Mouse (Mus musculus) heart, embryonic 16.5 days (tissue): ENCODE measurements around the gene Cfap97d1. TPM values are rescaled to one million over a fixed set of nuclear protein-coding genes. Genes with fewer than 3 reads are reported as not detected.
A peak's percentile ranks its signal among the peaks of the same experiment; 100 is the strongest.

Experiments used
- ATAC-seq: fragments of 200-750 bp; cut with Nextera tagmentation; replicated peaks from 2 replicates; pipeline ENCODE4 v1.8.0; 2017; ENCODE audit warnings: moderate number of reproducible peaks; ENCODE audit not compliant: insufficient read depth, low FRiP score; ENCODE audit errors: extremely low read depth
- H3K27ac ChIP-seq: fragments of 300-500 bp; sonication (generic); 2 replicates; pipeline ENCODE4 v1.5.1; 2014; ENCODE audit warnings: mild to moderate bottlenecking, low read length, control low read depth, moderate library complexity
- H3K27me3 ChIP-seq: fragments of 300-500 bp; sonication (generic); 2 replicates; pipeline ENCODE4 v1.6.1; 2014; ENCODE audit warnings: low read length, mixed read lengths; ENCODE audit not compliant: control insufficient read depth, insufficient read depth
- H3K36me3 ChIP-seq: fragments of 300-500 bp; sonication (generic); 2 replicates; pipeline ENCODE4 v1.6.1; 2014; ENCODE audit not compliant: control insufficient read depth, insufficient read depth
- H3K4me1 ChIP-seq: fragments of 300-500 bp; sonication (generic); 2 replicates; pipeline ENCODE4 v1.6.1; 2014; ENCODE audit warnings: low read length, mixed read lengths; ENCODE audit not compliant: control insufficient read depth, insufficient read depth
- H3K4me2 ChIP-seq: fragments of 300-500 bp; sonication (generic); 2 replicates; pipeline ENCODE4 v1.6.1; 2014; ENCODE audit warnings: low read depth, mild to moderate bottlenecking, control low read depth, low read length
- H3K4me3 ChIP-seq: fragments of 300-500 bp; sonication (generic); 2 replicates; pipeline ENCODE4 v1.5.1; 2014; ENCODE audit warnings: mild to moderate bottlenecking, control low read depth, low read length
- H3K9ac ChIP-seq: fragments of 300-500 bp; sonication (generic); 2 replicates; pipeline ENCODE4 v1.6.1; 2014; ENCODE audit warnings: low read length, control low read depth
- H3K9me3 ChIP-seq: fragments of 300-500 bp; sonication (generic); replicated peaks from 2 replicates; pipeline ENCODE4 v1.6.1; 2016; ENCODE audit warnings: low read length; ENCODE audit not compliant: control insufficient read depth
- WGBS: fragments of 180-500 bp; shearing (Covaris S2); extraction: QIAGEN DNeasy Blood & Tissue Kit; methylation state at CpG from one replicate; pipeline ENCODE4 v1.1.7; 2014; 5-methylcytosine and 5-hydroxymethylcytosine counted together
- polyA plus RNA-seq: library from polyadenylated mRNA; unstranded; fragments of >200 nt; fragmentation: Nextera tagmentation; extraction: Ambion mirVana; gene quantifications from 2 replicates; pipeline ENCODE4 v1.2.1, GENCODE M21; 2015

Gene Cfap97d1
- polyA plus RNA-seq, 1 experiment from 2014 or later = not detected

DNA sequence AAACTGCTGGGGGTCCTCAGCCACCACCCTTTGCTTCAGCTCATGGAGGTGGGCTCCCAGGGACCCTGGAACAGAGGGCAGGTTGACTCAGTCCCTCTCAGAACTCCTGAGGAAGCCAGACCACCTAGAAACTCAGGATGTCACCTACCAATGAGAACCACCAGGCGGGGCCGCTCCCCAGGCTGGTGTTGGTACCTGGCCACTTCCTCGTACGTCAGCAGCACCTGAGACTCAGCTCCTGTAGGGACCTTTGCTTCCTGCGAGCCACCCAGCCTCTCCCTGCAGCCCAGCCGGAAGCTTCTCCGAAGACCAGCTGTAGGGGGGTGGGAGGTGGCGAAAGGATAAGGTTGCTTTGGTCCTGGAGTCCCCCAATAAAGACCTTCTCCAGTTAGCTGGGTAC lies 24.3 kb downstream of the Cfap97d1 start:
- Histone ChIP-seq H3K9ac (no peak overlapping the region), H3K4me2 (no peak overlapping the region), H3K9me3 (no peaks in the 10 kb centered on the region), H3K27me3 (0 out of 2 replicates have a peak, but pooled peaks cover 2% of the 10 kb centered on the region), H3K36me3 (no peaks in the 10 kb centered on the region), H3K4me1 (no peaks in the 10 kb centered on the region; the same call in 1 of the 2 replicates), H3K4me3 (no peak overlapping the region), H3K27ac (peak overlapping the region; percentile 2; the same call in 1 of the 2 replicates)
- WGBS = 88% methylated on average over 8 of the region's 8 CpGs
- no peak for ATAC-seq

DNA sequence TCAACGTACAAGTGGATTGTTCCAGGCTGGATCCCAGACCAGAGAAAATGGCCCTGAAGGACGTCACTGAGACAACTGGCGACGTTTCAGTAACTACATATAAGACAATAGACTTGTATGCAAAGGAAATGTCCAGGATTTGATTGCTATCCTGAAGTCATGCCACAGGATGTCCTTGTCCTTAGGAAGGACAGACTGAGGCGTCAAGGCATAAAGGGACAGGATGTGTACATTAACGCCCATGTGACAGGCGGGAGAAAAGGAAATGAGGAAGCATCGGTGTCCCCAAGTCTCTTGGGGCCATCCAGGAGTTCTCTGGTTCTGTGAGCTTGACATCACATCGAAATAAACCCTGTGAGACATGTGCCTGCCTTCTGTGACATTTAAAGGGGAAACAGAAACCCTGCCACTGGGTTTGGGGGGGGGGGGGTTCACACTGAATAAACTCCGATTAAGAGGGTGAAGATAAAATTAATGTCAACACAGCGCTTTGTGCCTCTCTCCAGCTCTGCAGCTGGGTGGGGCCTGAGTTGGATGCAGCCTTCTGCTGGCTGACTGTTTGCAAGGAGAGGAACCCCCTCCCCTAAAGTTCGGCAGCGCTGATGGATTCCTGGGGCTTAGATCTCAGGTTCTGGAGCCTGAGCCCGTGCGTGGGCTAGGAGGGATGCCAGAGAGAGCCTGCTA lies 25.0 kb downstream of the Cfap97d1 start:
- H3K4me2 ChIP-seq = no peak overlapping the region
- H3K9ac ChIP-seq = peak overlapping the region; percentile 16; the same call in 1 of the 2 replicates
- no peaks in the 10 kb centered on the region for H3K9me3 ChIP-seq
- H3K27me3 ChIP-seq = 0 out of 2 replicates have a peak, but pooled peaks cover 2% of the 10 kb centered on the region
- no peaks in the 10 kb centered on the region for H3K36me3 ChIP-seq
- peak; percentile 74 for ATAC-seq
- no peaks in the 10 kb centered on the region; the same call in 1 of the 2 replicates for H3K4me1 ChIP-seq
- no peak overlapping the region for H3K4me3 ChIP-seq
- peak overlapping the region; percentile 31; the same call in 1 of the 2 replicates for H3K27ac ChIP-seq
- 58% methylated on average over 15 of the region's 15 CpGs for WGBS

DNA sequence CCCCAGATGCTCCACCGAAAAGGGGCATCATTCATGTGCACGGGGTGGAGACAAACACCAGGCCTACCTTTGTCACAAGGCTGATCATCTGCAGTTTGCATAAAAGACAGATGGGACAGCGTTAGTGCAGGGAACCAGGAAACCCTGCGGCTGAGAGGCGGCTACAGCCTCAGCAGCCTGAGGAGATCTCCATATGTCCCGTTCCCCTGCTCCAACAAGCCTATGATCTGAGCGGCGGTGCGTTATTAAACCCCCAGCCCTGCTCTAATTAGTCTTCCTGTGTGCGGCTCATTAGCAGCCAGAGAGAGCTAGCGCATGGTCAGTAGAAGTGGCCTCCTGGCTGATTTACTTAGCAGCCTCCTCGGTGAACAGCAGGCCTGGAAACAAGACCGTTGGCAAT lies 26.1 kb downstream of the Cfap97d1 start:
- ATAC-seq = no peak
- Histone ChIP-seq H3K4me3 (no peak overlapping the region), H3K36me3 (no peaks in the 10 kb centered on the region), H3K9ac (no peak overlapping the region), H3K27ac (no peak overlapping the region), H3K4me1 (no peaks in the 10 kb centered on the region; the same call in 1 of the 2 replicates), H3K9me3 (no peaks in the 10 kb centered on the region), H3K4me2 (no peak overlapping the region), H3K27me3 (0 out of 2 replicates have a peak, but pooled peaks cover 2% of the 10 kb centered on the region)
- WGBS = 78% methylated on average over 13 of the region's 13 CpGs

DNA sequence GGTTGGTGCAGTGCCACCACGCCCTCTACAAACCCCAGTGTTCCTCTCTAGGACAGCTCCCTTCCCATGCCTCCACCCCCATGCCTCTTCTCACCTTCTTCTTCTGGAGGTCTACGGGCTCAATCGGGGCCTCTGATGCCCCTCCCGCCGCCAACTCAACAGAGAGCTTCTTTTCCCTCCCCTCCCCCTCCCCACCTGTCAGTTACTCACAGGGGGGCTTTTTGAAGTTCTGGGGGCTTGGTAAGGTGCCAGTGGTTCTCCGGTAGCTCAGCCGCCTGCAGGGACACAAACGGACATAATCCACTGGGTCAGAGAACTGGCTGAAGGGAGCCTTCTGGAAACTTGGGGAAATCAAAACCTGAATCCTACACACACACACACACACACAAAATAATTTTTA lies 27.4 kb downstream of the Cfap97d1 start:
- H3K4me2 ChIP-seq = no peak overlapping the region
- H3K36me3 ChIP-seq = no peaks in the 10 kb centered on the region
- 75% methylated on average over 8 of the region's 8 CpGs for whole genome bisulfite sequencing
- H3K27me3 ChIP-seq = 0 out of 2 replicates have a peak, but pooled peaks cover 2% of the 10 kb centered on the region
- H3K27ac ChIP-seq = no peak overlapping the region
- H3K4me1 ChIP-seq = no peaks in the 10 kb centered on the region; the same call in 1 of the 2 replicates
- H3K9ac ChIP-seq = no peak overlapping the region
- ATAC-seq = no peak
- no peak overlapping the region for H3K4me3 ChIP-seq
- no peaks in the 10 kb centered on the region for H3K9me3 ChIP-seq

DNA sequence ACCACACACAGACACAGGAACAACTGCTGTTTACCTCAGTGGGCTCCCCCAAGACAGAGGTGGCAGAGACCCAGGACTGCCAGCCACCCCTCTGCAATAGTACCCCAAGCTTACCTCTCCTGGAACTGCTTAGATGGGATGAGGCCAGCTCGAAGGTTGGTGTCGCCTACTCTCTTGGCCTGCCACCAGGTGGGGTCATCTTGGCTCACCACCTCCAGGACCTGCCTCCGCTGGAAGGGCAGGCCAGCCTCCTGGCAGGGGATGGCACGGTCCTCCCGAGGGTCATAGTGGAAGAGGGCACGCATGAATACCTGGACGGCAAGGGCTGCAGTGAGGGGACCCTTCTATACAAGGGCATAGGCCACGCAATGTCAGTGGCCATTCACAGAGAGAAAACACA lies 29.1 kb downstream of the Cfap97d1 start:
- Histone ChIP-seq H3K27ac (no peak overlapping the region), H3K27me3 (0 out of 2 replicates have a peak, but pooled peaks cover 2% of the 10 kb centered on the region), H3K4me2 (no peak overlapping the region), H3K9ac (no peak overlapping the region), H3K36me3 (no peaks in the 10 kb centered on the region), H3K9me3 (0 out of 2 replicates have a peak, but pooled peaks cover 3% of the 10 kb centered on the region), H3K4me1 (no peaks in the 10 kb centered on the region; the same call in 1 of the 2 replicates), H3K4me3 (no peak overlapping the region)
- 74% methylated on average over 8 of the region's 8 CpGs for WGBS
- ATAC-seq = no peak

DNA sequence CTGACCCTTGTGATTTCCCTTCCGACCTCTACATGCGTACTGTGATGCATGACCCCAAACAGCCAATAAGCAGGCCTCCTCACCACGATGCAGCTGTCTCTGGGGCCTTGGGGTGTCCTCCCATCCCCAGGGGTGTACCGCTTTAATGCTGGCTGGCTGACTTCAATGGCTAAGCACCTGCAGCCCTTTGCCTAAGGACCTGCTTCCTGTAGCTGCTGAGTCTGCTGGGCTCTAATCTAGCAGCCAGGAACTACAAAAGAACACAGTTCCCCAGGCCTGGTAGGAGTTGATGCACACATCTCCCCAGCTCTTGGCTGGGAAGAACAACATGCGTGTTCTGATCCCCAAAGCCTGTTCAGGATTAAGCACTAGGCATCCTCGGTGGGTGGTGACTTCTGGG lies 31.4 kb downstream of the Cfap97d1 start:
- Histone ChIP-seq H3K27me3 (0 out of 2 replicates have a peak, but pooled peaks cover 2% of the 10 kb centered on the region), H3K4me2 (no peak overlapping the region), H3K36me3 (no peaks in the 10 kb centered on the region), H3K27ac (no peak overlapping the region), H3K9me3 (0 out of 2 replicates have a peak, but pooled peaks cover 3% of the 10 kb centered on the region), H3K9ac (no peak overlapping the region), H3K4me1 (no peaks in the 10 kb centered on the region), H3K4me3 (no peak overlapping the region)
- WGBS = 73% methylated on average over 6 of the region's 6 CpGs
- ATAC-seq = no peak

DNA sequence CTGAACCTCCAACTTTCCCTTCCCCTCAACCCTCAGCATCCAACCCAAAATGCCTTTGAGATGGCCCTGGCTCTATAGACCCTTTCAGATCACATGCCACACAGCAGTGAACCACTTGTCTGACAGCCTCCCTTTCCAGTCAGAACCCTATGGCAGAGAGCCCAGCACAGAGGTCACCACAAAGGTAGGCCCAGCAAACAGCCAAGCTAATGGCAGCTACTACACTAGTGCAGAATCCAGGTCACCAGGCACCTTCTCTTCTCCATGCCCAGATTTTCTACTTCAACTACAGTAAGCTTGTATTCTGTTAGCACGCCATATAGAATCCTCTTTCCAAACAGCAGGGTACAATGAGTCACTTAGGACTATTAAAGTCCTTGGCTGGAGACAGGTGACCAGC lies 32.1 kb downstream of the Cfap97d1 start:
- Histone ChIP-seq H3K9ac (no peak overlapping the region; the same call in 1 of the 2 replicates), H3K4me1 (no peaks in the 10 kb centered on the region), H3K36me3 (no peaks in the 10 kb centered on the region), H3K27me3 (0 out of 2 replicates have a peak, but pooled peaks cover 2% of the 10 kb centered on the region), H3K9me3 (0 out of 2 replicates have a peak, but pooled peaks cover 3% of the 10 kb centered on the region), H3K4me2 (no peak overlapping the region), H3K4me3 (no peak overlapping the region), H3K27ac (peak overlapping the region; percentile 64)
- 95% methylated on average over 1 of the region's 1 CpGs for WGBS
- ATAC-seq = peak; percentile 49; the same call in 1 of the 2 replicates

DNA sequence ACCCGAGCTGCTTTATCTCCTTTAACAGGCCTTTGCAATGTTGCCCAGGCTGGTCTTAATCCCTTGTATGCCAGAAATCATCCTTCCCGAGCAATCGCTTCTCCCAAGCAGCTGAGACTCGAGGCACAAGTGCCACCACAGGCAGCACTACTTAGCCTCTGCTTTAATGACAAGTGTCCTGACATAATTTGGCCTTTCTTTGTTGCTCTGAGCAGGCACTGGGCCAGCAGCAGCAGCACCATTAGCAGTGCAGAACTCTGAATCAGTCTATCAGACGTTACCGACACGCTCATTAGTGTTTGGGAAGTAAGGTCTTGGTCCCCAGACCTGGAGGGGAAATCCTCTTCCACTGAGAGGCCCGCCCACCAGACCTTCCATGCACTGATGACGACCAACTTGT lies 35.7 kb downstream of the Cfap97d1 start:
- H3K4me1 ChIP-seq = no peaks in the 10 kb centered on the region
- WGBS = 72% methylated on average over 9 of the region's 9 CpGs
- no peak for ATAC-seq

DNA sequence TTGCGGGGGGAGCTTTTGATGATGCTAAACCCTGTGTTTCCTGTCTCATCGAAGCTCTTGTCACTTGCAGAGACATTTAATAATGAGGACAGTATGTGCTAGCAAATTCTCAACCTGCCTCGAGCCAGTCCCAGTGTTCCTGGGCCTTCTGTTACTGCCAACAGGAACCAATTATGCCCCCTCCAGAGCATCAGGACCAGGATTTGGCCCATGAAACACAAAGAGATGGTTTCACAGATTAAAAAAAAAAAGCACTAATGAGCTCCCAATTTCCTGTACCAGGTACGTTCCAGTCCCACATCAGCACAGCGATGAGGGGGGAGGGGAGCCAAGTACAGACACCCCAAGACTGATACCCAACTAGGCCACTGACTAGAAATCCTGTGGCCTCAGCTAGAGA lies 37.1 kb downstream of the Cfap97d1 start:
- 88% methylated on average over 5 of the region's 5 CpGs for WGBS
- Histone ChIP-seq H3K27me3 (peaks cover 4% of the 10 kb centered on the region; the same call in 1 of the 2 replicates), H3K4me1 (peaks cover under 1% of the 10 kb centered on the region; the same call in 1 of the 2 replicates), H3K27ac (no peak overlapping the region), H3K4me2 (no peak overlapping the region), H3K9ac (no peak overlapping the region), H3K36me3 (no peaks in the 10 kb centered on the region), H3K4me3 (no peak overlapping the region), H3K9me3 (0 out of 2 replicates have a peak, but pooled peaks cover 3% of the 10 kb centered on the region)
- ATAC-seq = no peak

More for the DNA sequence above, 35.7 kb downstream of the Cfap97d1 start:
- H3K27me3 ChIP-seq = no peaks in the 10 kb centered on the region
- H3K4me2 ChIP-seq = no peak overlapping the region
- H3K9me3 ChIP-seq = 0 out of 2 replicates have a peak, but pooled peaks cover 3% of the 10 kb centered on the region
- no peak overlapping the region for H3K9ac ChIP-seq
- no peak overlapping the region for H3K27ac ChIP-seq
- no peak overlapping the region for H3K4me3 ChIP-seq
- no peaks in the 10 kb centered on the region for H3K36me3 ChIP-seq
